Mouse (Mus musculus): Measurements from ENCODE around the gene Eif5. TPM values are rescaled to one million over a fixed set of nuclear protein-coding genes. Genes with fewer than 3 reads are reported as not detected.

Eif5 gene
- total and polyA plus RNA-seq, 3 experiments: 201 to 330 (median 276) TPM

GRCm38 (mm10) chr12:111524883-111525282 lies 12.9 kb upstream of the Eif5 start:
- no peak overlapping the region for H3K9ac ChIP-seq (ENCODE audit: control insufficient read depth, low read depth, low read length, poor library complexity, severe bottlenecking)
- H3K27ac ChIP-seq (ENCODE audit: control insufficient read depth, low read depth, low read length): no peak overlapping the region
- no peaks in the 10 kb centered on the region for H3K79me2 ChIP-seq (ENCODE audit: control insufficient read depth, insufficient read depth, low read length, poor library complexity)
- H3K9me3 ChIP-seq (replicated peaks; ENCODE audit: insufficient read depth, low read length): no peaks in the 10 kb centered on the region
- no peak overlapping the region for H3K4me3 ChIP-seq (ENCODE audit: control insufficient read depth in 1 of 2, insufficient read depth in 1 of 2, low read depth in 2 of 2, low read length in 2 of 2)
- no peak for TF ChIP-seq RCOR1 (IDR thresholded peaks at IDR 0.05; ENCODE audit: low read depth, low read length)
- TF ChIP-seq ZC3H11A (IDR thresholded peaks at IDR 0.05; ENCODE audit: low read depth, low read length): no peak
- no peak for TF ChIP-seq MEF2A (IDR thresholded peaks at IDR 0.05; ENCODE audit: extremely low read depth, insufficient replicate concordance, low read depth, low read length, poor library complexity, severe bottlenecking)
- no peak for TF ChIP-seq POLR2AphosphoS2 (IDR thresholded peaks at IDR 0.05; ENCODE audit: low read length)
- no peak for TF ChIP-seq MAX (IDR thresholded peaks at IDR 0.05; ENCODE audit: low read length)
- no peak for TF ChIP-seq ZMIZ1 (IDR thresholded peaks at IDR 0.05; ENCODE audit: low read depth, low read length)
- TF ChIP-seq POLR2A (IDR thresholded peaks at IDR 0.05; ENCODE audit: control insufficient read depth in 1 of 2, insufficient read depth in 1 of 2, low read depth in 1 of 2, low read length in 2 of 2, poor library complexity in 1 of 2): no peak
- TF ChIP-seq MAFK (IDR thresholded peaks at IDR 0.05; ENCODE audit: borderline replicate concordance, low read depth, low read length): no peak
- TF ChIP-seq ETS1 (IDR thresholded peaks at IDR 0.05; ENCODE audit: low read depth, low read length): no peak
- TF ChIP-seq USF2 (IDR thresholded peaks at IDR 0.05; ENCODE audit: borderline replicate concordance in 1 of 2, insufficient read depth in 1 of 2, low read depth in 1 of 2, low read length in 2 of 2): no peak
- no peaks in the 10 kb centered on the region for H3K27me3 ChIP-seq (ENCODE audit: control insufficient read depth in 1 of 2, insufficient read depth in 2 of 2, low read length in 2 of 2)
- peaks cover 0 to 8% of the 10 kb centered on the region in 2 experiments; a peak in 2 of 4 replicates for H3K36me3 ChIP-seq (ENCODE audit: control insufficient read depth in 1 of 2, insufficient read depth in 2 of 2, low read length in 2 of 2)
- DNase-seq (ENCODE audit: low read depth, low spot score): no peak
- H3K4me1 ChIP-seq (ENCODE audit: control insufficient read depth in 1 of 2, insufficient read depth in 2 of 2, low read length in 2 of 2): peaks cover 0 to 12% of the 10 kb centered on the region in 2 experiments; a peak in 2 of 4 replicates

- Histone ChIP-seq H3K4me3 (ENCODE audit: control insufficient read depth in 1 of 2, insufficient read depth in 1 of 2, low read depth in 2 of 2, low read length in 2 of 2) (no peak overlapping the region), H3K4me1 (ENCODE audit: control insufficient read depth in 1 of 2, insufficient read depth in 2 of 2, low read length in 2 of 2) (no peaks in the 10 kb centered on the region), H3K9me3 (replicated peaks; ENCODE audit: insufficient read depth, low read length) (no peaks in the 10 kb centered on the region), H3K36me3 (ENCODE audit: control insufficient read depth in 1 of 2, insufficient read depth in 2 of 2, low read length in 2 of 2) (no peaks in the 10 kb centered on the region; a peak in 1 of 4 replicates), H3K27ac (ENCODE audit: control insufficient read depth, low read depth, low read length) (no peak overlapping the region), H3K9ac (ENCODE audit: control insufficient read depth, low read depth, low read length, poor library complexity, severe bottlenecking) (no peak overlapping the region), H3K27me3 (ENCODE audit: control insufficient read depth in 1 of 2, insufficient read depth in 2 of 2, low read length in 2 of 2) (no peaks in the 10 kb centered on the region), H3K79me2 (ENCODE audit: control insufficient read depth, insufficient read depth, low read length, poor library complexity) (no peaks in the 10 kb centered on the region)
- no peak for DNase-seq (ENCODE audit: low read depth, low spot score)
- TF ChIP-seq SMC3 (IDR thresholded peaks at IDR 0.05; ENCODE audit: low read depth, low read length) (no peak), RCOR1 (IDR thresholded peaks at IDR 0.05; ENCODE audit: low read depth, low read length) (no peak), CHD2 (IDR thresholded peaks at IDR 0.05; ENCODE audit: low read length) (no peak), ELF1 (IDR thresholded peaks at IDR 0.05; ENCODE audit: low read depth, low read length) (no peak), CTCF (IDR thresholded peaks at IDR 0.05 in 2 of 3, conservative IDR thresholded peaks at IDR 0.05 in 1 of 3; ENCODE audit: control insufficient read depth in 1 of 3, insufficient read depth in 1 of 3, low read depth in 2 of 3, low read length in 3 of 3, poor library complexity in 1 of 3, severe bottlenecking in 1 of 3) (no peak), MAFK (IDR thresholded peaks at IDR 0.05; ENCODE audit: borderline replicate concordance, low read depth, low read length) (no peak), GABPA (IDR thresholded peaks at IDR 0.05; ENCODE audit: low read depth, low read length) (no peak), ZC3H11A (IDR thresholded peaks at IDR 0.05; ENCODE audit: low read depth, low read length) (no peak), JUND (IDR thresholded peaks at IDR 0.05; ENCODE audit: low read depth, low read length) (no peak), NELFE (IDR thresholded peaks at IDR 0.05; ENCODE audit: low read depth, low read length) (no peak), E2F4 (IDR thresholded peaks at IDR 0.05; ENCODE audit: borderline replicate concordance, low read depth, low read length) (no peak), MAX (IDR thresholded peaks at IDR 0.05; ENCODE audit: low read length) (no peak), MYB (IDR thresholded peaks at IDR 0.05; ENCODE audit: low read depth, low read length) (no peak), MYC (IDR thresholded peaks at IDR 0.05; ENCODE audit: low read depth, low read length) (no peak), UBTF (IDR thresholded peaks at IDR 0.05; ENCODE audit: borderline replicate concordance, insufficient read depth, low read depth, low read length) (no peak), ZKSCAN1 (IDR thresholded peaks at IDR 0.05; ENCODE audit: low read depth, low read length) (no peak), CHD1 (IDR thresholded peaks at IDR 0.05; ENCODE audit: low read depth, low read length) (no peak), ETS1 (IDR thresholded peaks at IDR 0.05; ENCODE audit: low read depth, low read length) (no peak)
These were observed 10.1 kb upstream of the Eif5 start for GRCm38 (mm10) chr12:111527643-111528281.
